Mouse (Mus musculus) heart, adult 2 months (tissue): ENCODE data around the gene Slc25a45.

ENCODE experiments used
- CTCF ChIP-seq: fragments of 200-600 bp; IDR thresholded peaks from 2 replicates; pipeline ENCODE4 v1.8.1; 2022; ENCODE audit warnings: antibody characterized with exemption, mild to moderate bottlenecking, moderate library complexity
- EP300 ChIP-seq: fragments of 200-500 bp; IDR thresholded peaks from 2 replicates; pipeline ENCODE4 v1.6.1; 2011; ENCODE audit warnings: low read depth, low read length, control low read depth; ENCODE audit not compliant: insufficient read depth
- POLR2A ChIP-seq: fragments of 200-500 bp; IDR thresholded peaks from 2 replicates; pipeline ENCODE4 v1.6.1; 2011; ENCODE audit warnings: mild to moderate bottlenecking, low read depth, low read length, control low read depth; ENCODE audit not compliant: insufficient read depth

- TF ChIP-seq POLR2A (no peak), CTCF (no peak), EP300 (no peak)
Measured at GRCm38 (mm10) chr19:5831958-5832320, 45.7 kb upstream of the Slc25a45 start.
